Mouse (Mus musculus) liver, adult 2 months (tissue): ENCODE results near the gene Fndc8. TPM values are rescaled to one million over a fixed set of nuclear protein-coding genes. Genes with fewer than 3 reads are reported as not detected.

Experiments
- DNase-seq: peaks from one replicate; pipeline ENCODE4 v3.0.0-alpha.2; 2011; ENCODE audit warnings: low read depth, low spot score; ENCODE audit errors: extremely low read depth
- H3K27ac ChIP-seq: fragments of 200-500 bp; replicated peaks from 2 replicates; pipeline ENCODE4 v1.5.1; 2012; ENCODE audit warnings: low read depth, mild to moderate bottlenecking, control low read depth, inconsistent platforms, low read length; ENCODE audit not compliant: insufficient read depth
- H3K27me3 ChIP-seq: fragments of 200-500 bp; 2 replicates; pipeline ENCODE4 v1.6.1; 2012; ENCODE audit warnings: mild to moderate bottlenecking, moderate library complexity, low read length, inconsistent platforms; ENCODE audit not compliant: control insufficient read depth, insufficient read depth
- H3K36me3 ChIP-seq: fragments of 200-500 bp; 2 replicates; pipeline ENCODE4 v1.6.1; 2012; ENCODE audit warnings: low read length, inconsistent platforms; ENCODE audit not compliant: control insufficient read depth, insufficient read depth
- H3K4me1 ChIP-seq: fragments of 200-500 bp; 2 replicates; pipeline ENCODE4 v1.6.1; 2011; ENCODE audit warnings: low read length; ENCODE audit not compliant: control insufficient read depth, insufficient read depth
- H3K4me3 ChIP-seq: fragments of 200-500 bp; 2 replicates; pipeline ENCODE4 v1.5.1; 2011; ENCODE audit warnings: low read depth, mild to moderate bottlenecking, control low read depth, low read length, moderate library complexity; ENCODE audit not compliant: insufficient read depth
- H3K79me2 ChIP-seq: fragments of 200-500 bp; 2 replicates; pipeline ENCODE4 v1.6.1; 2012; ENCODE audit warnings: inconsistent platforms, mild to moderate bottlenecking, low read length, moderate library complexity; ENCODE audit not compliant: control insufficient read depth, insufficient read depth
- H3K9ac ChIP-seq: fragments of 200-500 bp; 2 replicates; pipeline ENCODE4 v1.6.1; 2012; ENCODE audit warnings: low read depth, mild to moderate bottlenecking, control low read depth, inconsistent platforms, low read length
- CTCF ChIP-seq: fragments of 200-500 bp; IDR thresholded peaks from 2 replicates; pipeline ENCODE4 v1.5.1; 2011; ENCODE audit warnings: low read depth, low read length, control low read depth
- POLR2A ChIP-seq: fragments of 200-500 bp; IDR thresholded peaks from 2 replicates; pipeline ENCODE4 v1.6.1; 2011; ENCODE audit warnings: low read length, control low read depth; ENCODE audit not compliant: insufficient read depth; ENCODE audit errors: extremely low read depth
- WGBS: fragments of 180-500 bp; shearing (Covaris S2); methylation state at CpG from one replicate; pipeline ENCODE4 v1.1.7; 2018; 5-methylcytosine and 5-hydroxymethylcytosine counted together
- polyA plus RNA-seq: library from polyadenylated mRNA; depleted of rRNA; stranded (reverse); fragments of >200 nt; gene quantifications from 2 replicates; pipeline ENCODE4 v1.2.3, GENCODE M21; 2012
- total RNA-seq: library from RNA; depleted of rRNA; stranded (reverse); fragments of >200 nt; gene quantifications from 2 replicates; pipeline ENCODE4 v1.2.3, GENCODE M21; 2014

Gene Fndc8
- total and polyA plus RNA-seq, 2 experiments: not detected

DNA sequence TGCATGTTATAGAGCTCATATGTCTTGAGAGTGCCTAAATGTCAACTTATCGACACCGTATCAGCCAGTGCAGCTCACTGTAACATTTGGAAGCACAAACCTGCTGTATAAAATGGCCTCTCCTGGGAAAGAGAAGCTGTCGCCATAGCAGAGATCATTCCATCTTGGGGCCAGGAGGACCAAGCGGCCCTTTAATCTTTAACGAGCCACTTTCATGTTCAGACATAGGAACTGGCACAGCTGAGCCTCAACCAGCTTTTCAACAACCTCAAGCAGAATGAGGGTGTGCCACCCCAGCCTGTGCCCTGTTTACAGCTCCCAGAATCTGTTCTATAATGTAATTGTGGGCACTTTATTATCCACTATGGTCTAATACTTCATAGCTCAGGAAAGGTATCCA lies 41.7 kb upstream of the Fndc8 start:
- TF ChIP-seq CTCF (no peak), POLR2A (no peak)
- H3K79me2 ChIP-seq: peaks cover 31% of the 10 kb centered on the region
- DNase-seq: no peak
- H3K27me3 ChIP-seq: no peaks in the 10 kb centered on the region
- H3K27ac ChIP-seq: no peak overlapping the region
- H3K9ac ChIP-seq: no peak overlapping the region
- WGBS: 81% methylated on average over 5 of the region's 5 CpGs
- H3K4me3 ChIP-seq: no peak overlapping the region
- peaks cover 23% of the 10 kb centered on the region for H3K4me1 ChIP-seq
- H3K36me3 ChIP-seq: no peaks in the 10 kb centered on the region

DNA sequence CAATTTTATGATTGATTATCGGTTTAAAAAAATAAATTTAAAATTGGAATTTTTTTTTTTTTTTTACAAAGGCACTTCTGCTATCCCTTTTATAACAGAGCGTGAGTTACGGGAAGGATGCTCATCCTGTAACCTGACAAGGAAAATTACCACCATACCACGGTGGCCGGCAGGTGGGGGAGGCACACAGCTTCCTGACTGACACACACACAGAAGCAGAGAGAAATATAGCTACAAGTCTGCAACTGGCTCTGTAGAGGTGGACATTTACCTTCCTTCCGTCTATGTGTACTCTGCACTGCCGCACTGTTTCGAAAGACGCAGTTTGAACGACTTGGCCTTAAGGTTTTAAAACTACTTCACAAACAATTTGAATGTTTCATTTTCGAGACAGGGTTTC lies 39.8 kb upstream of the Fndc8 start:
- peak; percentile 67 for DNase-seq
- Histone ChIP-seq H3K27ac (peak overlapping the region; percentile 92), H3K4me1 (peaks cover 37% of the 10 kb centered on the region), H3K9ac (no peak overlapping the region; the same call in 1 of the 2 replicates), H3K27me3 (no peaks in the 10 kb centered on the region), H3K36me3 (no peaks in the 10 kb centered on the region), H3K79me2 (peaks cover 40% of the 10 kb centered on the region), H3K4me3 (no peak overlapping the region)
- TF ChIP-seq POLR2A: no peak
- no peak for TF ChIP-seq CTCF
- WGBS: 63% methylated on average over 11 of the region's 11 CpGs

DNA sequence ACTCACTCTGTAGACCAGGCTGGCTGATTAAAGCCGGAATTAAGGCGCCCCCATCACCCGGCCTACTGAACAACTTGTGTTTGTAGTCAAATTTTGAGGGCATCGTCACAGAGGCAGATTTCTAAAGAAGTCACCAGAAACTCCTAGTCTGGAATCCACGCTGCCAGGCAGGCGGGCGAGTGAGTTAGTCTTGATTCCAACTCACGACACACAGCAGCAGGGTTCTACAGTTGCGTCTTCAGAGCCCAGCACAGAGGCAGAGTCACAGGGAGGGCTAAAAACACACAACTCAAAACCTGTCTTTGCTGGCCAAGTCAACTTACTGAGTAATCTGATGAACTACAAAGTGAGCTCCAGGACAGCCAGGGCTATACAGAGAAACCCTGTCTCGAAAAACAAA lies 39.4 kb upstream of the Fndc8 start:
- H3K4me1 ChIP-seq: peaks cover 34% of the 10 kb centered on the region
- no peak for TF ChIP-seq CTCF
- no peak for TF ChIP-seq POLR2A
- no peak overlapping the region; the same call in 1 of the 2 replicates for H3K9ac ChIP-seq
- 66% methylated on average over 10 of the region's 10 CpGs for WGBS
- H3K27me3 ChIP-seq: no peaks in the 10 kb centered on the region
- no peak overlapping the region for H3K4me3 ChIP-seq
- H3K27ac ChIP-seq: peak overlapping the region; percentile 92
- H3K36me3 ChIP-seq: no peaks in the 10 kb centered on the region
- peaks cover 40% of the 10 kb centered on the region for H3K79me2 ChIP-seq
- no peak for DNase-seq

DNA sequence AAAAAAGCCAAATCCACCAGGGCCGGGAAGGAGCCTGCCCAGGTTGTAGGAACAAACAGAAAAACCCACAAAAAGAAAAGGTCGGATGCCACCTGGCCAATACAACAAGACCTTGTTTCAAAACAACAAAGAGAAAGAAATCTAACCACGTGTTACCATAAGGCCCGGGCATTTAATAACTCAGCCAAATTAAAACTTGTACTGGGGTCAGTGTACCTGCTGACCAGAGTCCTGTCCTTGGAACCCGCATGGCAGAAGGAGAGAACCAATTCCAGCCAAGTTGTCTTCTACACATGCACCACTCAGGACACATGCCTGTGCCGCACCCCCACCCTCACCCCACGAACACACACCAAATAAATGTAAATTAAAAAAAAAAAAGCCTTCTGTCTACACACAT lies 39.0 kb upstream of the Fndc8 start:
- H3K79me2 ChIP-seq: peaks cover 40% of the 10 kb centered on the region
- H3K36me3 ChIP-seq: no peaks in the 10 kb centered on the region
- peaks cover 35% of the 10 kb centered on the region for H3K4me1 ChIP-seq
- H3K27ac ChIP-seq: peak overlapping the region; percentile 92
- no peak overlapping the region for H3K9ac ChIP-seq
- no peak overlapping the region for H3K4me3 ChIP-seq
- H3K27me3 ChIP-seq: no peaks in the 10 kb centered on the region
- peak; percentile 88 for DNase-seq
- WGBS: 35% methylated on average over 7 of the region's 7 CpGs
- TF ChIP-seq CTCF: no peak
- TF ChIP-seq POLR2A: no peak

DNA sequence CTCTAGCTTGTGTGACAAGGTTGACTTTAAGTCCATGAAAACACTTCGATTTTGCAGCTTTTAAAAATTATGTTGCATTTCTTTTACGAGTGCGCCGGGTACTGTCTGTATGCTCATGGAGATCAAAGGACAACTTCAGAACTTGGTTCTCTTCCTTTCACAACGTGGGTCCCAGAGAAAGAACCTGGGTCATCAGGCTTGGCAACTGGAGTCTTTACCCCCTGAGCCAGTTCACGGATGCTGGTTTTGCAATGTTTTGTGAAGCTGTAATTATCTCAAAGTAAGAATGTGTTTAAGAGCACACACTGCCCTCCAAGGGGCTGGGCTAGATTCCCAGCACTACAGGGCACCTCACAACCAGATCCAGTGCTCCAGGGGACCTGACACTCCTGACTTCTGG lies 37.8 kb upstream of the Fndc8 start:
- no peaks in the 10 kb centered on the region for H3K27me3 ChIP-seq
- no peaks in the 10 kb centered on the region for H3K36me3 ChIP-seq
- no peak overlapping the region for H3K4me3 ChIP-seq
- peak; percentile 91 for DNase-seq
- 27% methylated on average over 6 of the region's 6 CpGs for WGBS
- H3K27ac ChIP-seq: peak overlapping the region; percentile 92
- TF ChIP-seq CTCF (no peak), POLR2A (no peak)
- H3K79me2 ChIP-seq: peaks cover 37% of the 10 kb centered on the region
- peaks cover 42% of the 10 kb centered on the region for H3K4me1 ChIP-seq
- no peak overlapping the region for H3K9ac ChIP-seq

DNA sequence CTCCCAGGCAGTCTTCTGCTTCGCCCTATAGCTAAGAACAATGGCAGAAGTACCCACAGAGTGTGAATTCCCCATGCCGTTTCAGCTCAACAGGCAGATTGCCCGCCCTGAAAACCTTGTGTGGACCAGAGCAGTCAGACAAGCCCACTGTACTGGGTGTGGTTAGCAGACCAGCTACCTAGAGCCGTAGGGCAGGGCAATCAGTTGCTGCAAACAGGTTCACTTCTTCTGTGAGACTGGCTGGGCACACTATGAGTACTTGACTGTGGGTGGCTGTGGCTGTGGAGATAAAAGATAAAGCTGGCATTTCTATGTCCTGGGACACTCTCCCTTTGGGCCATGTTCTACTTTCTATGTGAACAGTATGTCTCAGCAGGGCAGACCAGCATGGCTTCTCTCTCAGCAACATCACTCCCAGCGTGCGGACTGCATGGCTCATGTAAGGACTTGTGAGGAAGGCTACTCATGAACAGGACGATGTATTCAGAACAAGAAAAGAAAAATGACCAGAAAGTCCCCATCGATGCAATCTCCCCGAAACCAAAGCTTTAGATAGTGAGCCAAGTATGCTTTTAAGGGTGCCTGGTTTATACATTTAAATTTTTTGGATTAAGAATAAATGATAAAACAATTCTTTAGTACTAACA lies 36.5 kb upstream of the Fndc8 start:
- H3K4me1 ChIP-seq: peaks cover 42% of the 10 kb centered on the region
- no peaks in the 10 kb centered on the region for H3K36me3 ChIP-seq
- peaks cover 29% of the 10 kb centered on the region for H3K79me2 ChIP-seq
- 0 out of 2 replicates have a peak overlapping the region, but pooled peaks have one; percentile 2 for H3K27ac ChIP-seq
- no peaks in the 10 kb centered on the region for H3K27me3 ChIP-seq
- TF ChIP-seq POLR2A (no peak), CTCF (no peak)
- 95% methylated on average over 9 of the region's 9 CpGs for WGBS
- DNase-seq: no peak
- no peak overlapping the region for H3K4me3 ChIP-seq
- H3K9ac ChIP-seq: no peak overlapping the region
